Mouse (Mus musculus) monocyte, adult 5-6 weeks (primary cell): ENCODE measurements around the gene Ppp6c. TPM values are rescaled to one million over a fixed set of nuclear protein-coding genes. Genes with fewer than 3 reads are reported as not detected.

ENCODE experiments used
- ATAC-seq: fragments of 153-309, 156-312 bp; replicated peaks from 2 replicates; pipeline ENCODE4 v1.8.0; 2017; ENCODE audit warnings: mild to moderate bottlenecking; ENCODE audit not compliant: low TSS enrichment, insufficient number of reproducible peaks, severe bottlenecking, poor library complexity, low FRiP score
- total RNA-seq: library from RNA; stranded (forward); fragments of 200-1000, 200-491, 200-594 nt; gene quantifications from 3 replicates; pipeline ENCODE4 v1.2.3, GENCODE M21; 2017

Ppp6c gene
- total RNA-seq, 1 experiment from 2014 or later, result 42.0 TPM

- no peak for ATAC-seq
Measured at GRCm38 (mm10) chr2:39150943-39151342, 75.3 kb downstream of the Ppp6c start.

GRCm38 (mm10) chr2:39148075-39148474, 78.2 kb downstream of the Ppp6c start:
- no peak for ATAC-seq

- no peak for ATAC-seq
Measured at GRCm38 (mm10) chr2:39146469-39146868, 79.8 kb downstream of the Ppp6c start.

Other genes starting within 250 kb of the Ppp6c start
- 0.68 to 1.2 TPM (median 0.95 TPM) in 3 replicates for gene Wdr38, start 229.0 kb downstream of the Ppp6c start, total RNA-seq
- 82.4 to 119 TPM (median 91.7 TPM) in 3 replicates for gene Arpc5l, start 221.1 kb downstream of the Ppp6c start, total RNA-seq
- 398 to 553 TPM (median 528 TPM) in 3 replicates for gene Rpl35, start 220.8 kb downstream of the Ppp6c start, total RNA-seq
- gene Golga1, start 160.9 kb downstream of the Ppp6c start, total RNA-seq, result 24.4 to 41.1 TPM (median 25.1 TPM) in 3 replicates
- gene Scai, start 35.7 kb downstream of the Ppp6c start, total RNA-seq, result 4.5 to 12.5 TPM (median 12.3 TPM) in 3 replicates